Mouse (Mus musculus): Measurements from ENCODE around the gene Bcl2l1. TPM values are rescaled to one million over a fixed set of nuclear protein-coding genes. Genes with fewer than 3 reads are reported as not detected.

Bcl2l1 gene
- 69.8 and 75.7 TPM in 2 replicates for polyA plus RNA-seq (2015; fragmentation: Nextera tagmentation; extraction: Ambion mirVana)

DNA sequence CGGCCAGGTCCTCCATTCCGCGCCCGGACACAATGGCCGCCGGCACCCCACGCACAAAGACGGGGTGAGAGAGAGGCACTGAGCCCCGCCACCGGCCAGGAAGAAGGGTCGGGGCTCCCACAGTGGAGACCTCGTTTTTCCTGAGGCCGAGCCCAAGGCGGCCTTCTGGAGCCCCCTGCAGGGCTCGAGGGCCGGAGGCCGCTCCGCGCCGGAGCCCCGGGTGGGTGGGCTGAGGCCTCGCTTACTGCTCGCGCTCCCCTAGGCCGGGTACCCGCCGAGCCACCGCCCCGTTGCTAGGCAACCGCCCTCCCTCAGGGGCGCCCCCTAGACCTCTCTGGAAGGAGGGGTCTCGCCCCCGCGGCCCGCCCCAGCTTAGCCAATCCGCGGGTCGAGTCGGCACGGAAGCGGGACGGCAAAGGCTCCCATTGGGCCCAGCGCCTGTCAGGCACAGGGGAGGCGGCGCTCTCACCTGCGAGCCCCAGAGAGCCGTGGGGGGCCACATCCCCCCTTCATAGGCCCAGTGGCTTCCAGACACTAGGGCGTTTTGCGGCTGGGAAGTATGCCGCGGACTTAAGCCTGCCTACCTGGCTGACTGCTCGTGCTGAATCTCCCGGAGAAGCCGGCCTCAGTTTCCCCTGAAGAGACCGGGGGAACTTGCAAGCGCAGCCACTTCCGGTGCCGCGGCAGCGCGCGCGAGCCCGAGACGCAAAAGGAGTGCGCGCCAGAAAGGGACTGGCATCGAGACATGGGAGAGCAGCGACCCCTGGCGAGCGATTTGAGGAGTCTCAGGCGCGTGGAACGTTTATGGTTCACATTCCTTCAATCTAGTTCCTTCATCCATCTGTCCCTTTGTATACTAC, at the start of gene Bcl2l1:
TSS of gene Bcl2l1 (minus strand) at position 710 of the 860 bp plus-strand sequence.
- Histone ChIP-seq H3K4me3 (replicated peaks) (peak within 1 kb of the TSS; percentile 80), H3K9me3 (no peaks in the 10 kb centered on the region), H3K9ac (peak within 1 kb of the TSS; percentile 91), H3K4me2 (peak within 1 kb of the TSS; percentile 77), H3K4me1 (peaks cover 29% of the 10 kb centered on the region), H3K27ac (peak within 1 kb of the TSS; percentile 98), H3K36me3 (no peaks in the 10 kb centered on the region), H3K27me3 (replicated peaks) (no peaks in the 10 kb centered on the region)
- under 1% methylated on average over 71 of the region's 74 CpGs for WGBS
- ATAC-seq (ENCODE audit: insufficient read depth, low FRiP score, low read depth), result peak; percentile 95

DNA sequence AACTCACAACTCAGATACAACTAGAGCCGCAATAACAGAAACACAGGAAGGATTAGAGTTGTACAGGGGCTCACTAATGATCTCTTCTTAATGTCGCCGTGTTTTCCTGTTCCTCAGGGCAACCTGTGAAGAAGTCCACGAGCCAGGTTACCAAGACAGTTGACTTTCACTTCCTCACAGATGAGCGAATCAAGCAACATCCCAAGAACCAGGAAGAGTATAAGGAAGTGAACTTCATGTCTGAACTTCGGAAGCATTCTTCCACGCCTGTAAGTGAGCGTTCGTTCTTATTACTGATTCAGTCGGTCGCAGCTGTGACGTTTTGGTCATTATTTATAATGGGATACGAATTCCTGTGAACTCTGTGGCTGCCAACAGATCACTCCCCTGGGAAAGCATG, 49.4 kb upstream of the Bcl2l1 start:
- Histone ChIP-seq H3K4me1 (no peaks in the 10 kb centered on the region), H3K27me3 (replicated peaks) (no peaks in the 10 kb centered on the region), H3K9me3 (no peaks in the 10 kb centered on the region), H3K9ac (no peak overlapping the region), H3K27ac (no peak overlapping the region), H3K4me3 (replicated peaks) (no peak overlapping the region), H3K36me3 (peaks cover 60% of the 10 kb centered on the region), H3K4me2 (no peak overlapping the region)
- WGBS, result 87% methylated on average over 13 of the region's 13 CpGs
- ATAC-seq (ENCODE audit: insufficient read depth, low FRiP score, low read depth), result no peak

DNA sequence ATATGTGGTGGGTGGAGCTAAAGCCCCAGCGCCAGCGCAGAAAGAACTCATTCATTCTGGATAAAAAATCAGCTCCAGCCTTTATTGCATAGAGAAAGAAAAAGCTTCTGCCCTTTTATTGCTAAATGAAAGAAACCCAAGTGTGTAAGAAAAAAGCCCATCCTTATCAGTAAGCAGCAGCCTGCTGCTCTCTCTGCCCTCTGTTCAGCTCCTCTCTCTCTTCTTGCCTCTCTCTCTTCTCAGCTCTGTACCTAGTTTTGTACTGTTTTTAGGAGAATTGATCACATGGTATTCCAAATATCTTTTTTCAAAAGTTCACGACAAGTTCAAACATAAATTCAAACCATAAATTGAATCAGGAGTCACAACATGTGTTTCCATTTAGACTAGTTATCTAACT, 46.7 kb upstream of the Bcl2l1 start:
- Histone ChIP-seq H3K36me3 (peaks cover 49% of the 10 kb centered on the region), H3K27ac (no peak overlapping the region), H3K9me3 (no peaks in the 10 kb centered on the region), H3K4me3 (replicated peaks) (no peak overlapping the region), H3K4me2 (no peak overlapping the region), H3K4me1 (no peaks in the 10 kb centered on the region), H3K27me3 (replicated peaks) (no peaks in the 10 kb centered on the region), H3K9ac (no peak overlapping the region)
- 90% methylated on average over 3 of the region's 3 CpGs for WGBS
- no peak for ATAC-seq (ENCODE audit: insufficient read depth, low FRiP score, low read depth)

DNA sequence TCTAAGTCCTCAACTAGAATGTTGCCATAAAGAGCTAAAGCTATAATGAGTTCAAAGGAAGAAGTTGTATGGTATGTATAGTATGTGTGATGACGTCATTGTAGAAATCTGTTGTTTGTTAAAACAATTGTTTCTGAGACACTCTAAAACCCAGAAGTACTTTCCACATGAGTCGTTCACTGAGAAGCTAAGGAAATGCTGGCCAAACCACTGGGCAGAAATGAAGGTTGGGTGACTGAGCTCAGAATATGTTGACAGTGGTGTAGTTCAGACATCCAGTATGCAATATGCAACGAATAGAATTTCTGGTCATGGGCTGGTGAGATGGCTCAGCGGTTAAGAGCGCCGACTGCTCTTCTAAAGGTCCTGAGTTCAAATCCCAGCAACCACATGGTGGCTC, 31.8 kb upstream of the Bcl2l1 start:
- Histone ChIP-seq H3K4me1 (no peaks in the 10 kb centered on the region), H3K4me2 (no peak overlapping the region), H3K27me3 (replicated peaks) (no peaks in the 10 kb centered on the region), H3K36me3 (peaks cover 11% of the 10 kb centered on the region), H3K9ac (no peak overlapping the region), H3K27ac (no peak overlapping the region), H3K9me3 (no peaks in the 10 kb centered on the region), H3K4me3 (replicated peaks) (no peak overlapping the region)
- WGBS, result 92% methylated on average over 6 of the region's 6 CpGs
- ATAC-seq (ENCODE audit: insufficient read depth, low FRiP score, low read depth), result no peak

DNA sequence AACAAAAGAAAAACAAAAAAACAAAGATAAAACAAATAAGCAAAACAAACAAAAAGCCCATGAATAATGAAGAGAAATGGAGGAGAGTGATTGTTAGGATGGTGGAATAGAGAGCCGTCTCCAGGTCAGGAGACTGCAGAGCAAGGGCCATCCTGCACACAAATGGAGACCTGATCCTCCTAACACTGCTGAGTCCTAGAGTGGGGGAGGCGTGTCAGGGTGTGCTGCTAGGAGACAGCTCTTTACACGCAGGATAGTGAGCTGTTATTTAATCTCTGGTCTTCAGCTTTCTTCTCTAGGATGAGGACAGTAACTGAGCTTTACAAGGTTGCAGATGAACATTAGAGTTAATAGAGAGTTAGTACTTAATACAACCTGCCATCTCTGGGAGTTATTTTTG, 31.1 kb upstream of the Bcl2l1 start:
- no peak for ATAC-seq (ENCODE audit: insufficient read depth, low FRiP score, low read depth)
- Histone ChIP-seq H3K9me3 (no peaks in the 10 kb centered on the region), H3K27ac (no peak overlapping the region), H3K4me3 (replicated peaks) (no peak overlapping the region), H3K4me2 (no peak overlapping the region), H3K4me1 (no peaks in the 10 kb centered on the region), H3K27me3 (replicated peaks) (no peaks in the 10 kb centered on the region), H3K36me3 (peaks cover 7% of the 10 kb centered on the region), H3K9ac (no peak overlapping the region)
- WGBS, result 75% methylated on average over 3 of the region's 3 CpGs

DNA sequence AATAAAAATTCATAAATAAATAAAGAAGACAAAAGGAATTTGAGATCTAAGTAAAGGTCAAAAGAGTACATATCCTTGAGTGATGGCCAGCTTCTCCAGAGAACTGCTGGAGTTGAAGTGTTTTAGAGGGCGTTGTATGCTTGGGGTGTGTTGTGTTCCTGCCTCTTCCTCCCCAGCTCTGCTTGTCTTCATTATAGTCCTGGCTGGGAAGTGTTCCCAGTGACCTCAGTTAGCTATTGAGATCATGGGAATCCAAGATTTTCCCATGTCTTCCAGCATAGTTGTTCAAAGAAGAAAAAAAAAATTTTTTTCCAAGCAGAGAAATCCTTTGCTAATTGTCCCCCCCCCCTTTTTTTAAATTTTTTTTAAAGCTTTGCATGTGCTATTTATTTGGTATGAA, 30.4 kb upstream of the Bcl2l1 start:
- no peaks in the 10 kb centered on the region for H3K4me1 ChIP-seq

DNA sequence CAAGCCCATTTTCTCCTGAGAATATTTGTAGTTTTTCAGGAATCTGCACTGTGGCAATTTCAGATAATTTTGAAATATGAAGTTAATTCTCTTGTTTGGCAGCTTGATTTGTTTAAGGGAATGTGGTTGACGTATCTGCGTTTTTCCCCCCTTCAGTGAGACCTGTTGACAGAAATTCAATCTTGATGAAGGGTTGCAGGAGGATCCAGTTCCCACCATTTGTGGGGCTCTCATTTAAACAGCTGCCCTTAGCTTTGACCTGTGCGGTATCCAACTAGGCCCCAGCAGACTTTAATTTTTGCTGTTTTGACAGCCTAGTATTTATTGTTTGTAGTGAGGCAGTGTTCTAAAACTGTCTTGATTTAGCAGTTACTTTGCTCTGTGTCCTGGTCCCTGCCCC, 28.0 kb upstream of the Bcl2l1 start:
- Histone ChIP-seq H3K36me3 (peaks cover 12% of the 10 kb centered on the region; the same call in 1 of the 2 replicates), H3K27me3 (replicated peaks) (no peaks in the 10 kb centered on the region), H3K9ac (no peak overlapping the region), H3K9me3 (no peaks in the 10 kb centered on the region), H3K4me2 (no peak overlapping the region), H3K4me3 (replicated peaks) (no peak overlapping the region), H3K4me1 (no peaks in the 10 kb centered on the region), H3K27ac (no peak overlapping the region)
- 64% methylated on average over 3 of the region's 3 CpGs for WGBS
- no peak for ATAC-seq (ENCODE audit: insufficient read depth, low FRiP score, low read depth)

More for the DNA sequence above, 30.4 kb upstream of the Bcl2l1 start:
- WGBS, result 91% methylated on average over 1 of the region's 1 CpGs
- Histone ChIP-seq H3K9me3 (no peaks in the 10 kb centered on the region), H3K36me3 (peaks cover 8% of the 10 kb centered on the region; the same call in 1 of the 2 replicates), H3K27me3 (replicated peaks) (no peaks in the 10 kb centered on the region), H3K27ac (no peak overlapping the region), H3K4me2 (no peak overlapping the region), H3K4me3 (replicated peaks) (no peak overlapping the region), H3K9ac (no peak overlapping the region)
- ATAC-seq (ENCODE audit: insufficient read depth, low FRiP score, low read depth), result no peak

DNA sequence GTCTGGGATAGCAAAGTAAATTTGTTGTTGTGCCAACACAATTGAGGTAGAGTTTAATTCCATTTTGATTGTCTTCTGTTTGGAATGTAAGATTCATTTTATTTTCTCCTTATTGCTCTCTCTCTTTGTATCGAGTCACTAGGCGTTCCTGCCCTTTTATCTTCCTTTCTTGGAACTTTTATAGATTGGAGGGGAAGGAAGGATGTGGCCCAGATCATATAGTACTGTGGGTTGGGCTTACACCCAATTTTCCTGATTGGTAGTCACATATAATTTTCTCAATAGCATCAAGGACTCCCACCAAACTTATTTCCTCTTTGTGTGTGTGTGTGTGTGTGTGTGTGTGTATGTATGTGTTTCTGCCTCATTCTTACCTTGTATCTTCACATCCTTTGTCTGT, 16.9 kb upstream of the Bcl2l1 start:
- Histone ChIP-seq H3K9me3 (no peaks in the 10 kb centered on the region), H3K4me1 (no peaks in the 10 kb centered on the region), H3K27me3 (replicated peaks) (no peaks in the 10 kb centered on the region), H3K4me3 (replicated peaks) (peak overlapping the region; percentile 89), H3K36me3 (peaks cover 12% of the 10 kb centered on the region; the same call in 1 of the 2 replicates), H3K27ac (peak overlapping the region; percentile 82), H3K9ac (peak overlapping the region; percentile 69), H3K4me2 (peak overlapping the region; percentile 66)
- ATAC-seq (ENCODE audit: insufficient read depth, low FRiP score, low read depth), result no peak
- WGBS, result 8% methylated on average over 2 of the region's 2 CpGs

DNA sequence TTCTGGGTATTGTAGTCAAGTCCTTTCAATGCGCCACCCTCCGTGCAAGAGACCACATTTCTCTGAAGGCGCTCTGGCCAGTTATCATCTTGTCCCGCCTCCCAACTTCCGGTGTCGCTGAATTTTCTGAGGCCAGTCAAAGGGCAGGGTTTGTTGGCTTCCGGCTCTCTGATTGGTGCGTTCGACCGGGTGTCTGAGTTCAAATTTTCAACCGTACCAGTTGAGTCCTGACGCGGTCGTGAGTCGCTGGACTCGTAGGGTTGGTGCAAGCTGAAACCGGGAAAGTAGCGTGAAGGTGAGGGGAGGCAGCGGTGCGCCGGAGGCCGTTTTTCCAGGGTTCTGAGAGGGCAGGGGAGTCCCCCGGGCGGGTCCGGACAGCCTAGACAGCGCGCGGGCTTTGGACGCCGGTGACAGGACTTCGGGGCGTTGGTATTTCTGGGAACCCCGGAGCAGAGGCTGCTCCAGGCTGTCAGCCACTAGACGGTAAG, 16.3 kb upstream of the Bcl2l1 start, which contains the start of gene Tpx2:
TSS of gene Tpx2 (plus strand) at position 150 of the 488 bp plus-strand sequence.
- no peaks in the 10 kb centered on the region for H3K27me3 ChIP-seq (replicated peaks)
- WGBS, result under 1% methylated on average over 34 of the region's 34 CpGs
- H3K4me1 ChIP-seq, result no peaks in the 10 kb centered on the region
- peak within 1 kb of the TSS; percentile 66 for H3K4me2 ChIP-seq
- H3K4me3 ChIP-seq (replicated peaks), result peak within 1 kb of the TSS; percentile 89
- H3K36me3 ChIP-seq, result peaks cover 9% of the 10 kb centered on the region; the same call in 1 of the 2 replicates
- peak within 1 kb of the TSS; percentile 69 for H3K9ac ChIP-seq
- no peaks in the 10 kb centered on the region for H3K9me3 ChIP-seq
- H3K27ac ChIP-seq, result peak within 1 kb of the TSS; percentile 82
- ATAC-seq (ENCODE audit: insufficient read depth, low FRiP score, low read depth), result peak; percentile 98

DNA sequence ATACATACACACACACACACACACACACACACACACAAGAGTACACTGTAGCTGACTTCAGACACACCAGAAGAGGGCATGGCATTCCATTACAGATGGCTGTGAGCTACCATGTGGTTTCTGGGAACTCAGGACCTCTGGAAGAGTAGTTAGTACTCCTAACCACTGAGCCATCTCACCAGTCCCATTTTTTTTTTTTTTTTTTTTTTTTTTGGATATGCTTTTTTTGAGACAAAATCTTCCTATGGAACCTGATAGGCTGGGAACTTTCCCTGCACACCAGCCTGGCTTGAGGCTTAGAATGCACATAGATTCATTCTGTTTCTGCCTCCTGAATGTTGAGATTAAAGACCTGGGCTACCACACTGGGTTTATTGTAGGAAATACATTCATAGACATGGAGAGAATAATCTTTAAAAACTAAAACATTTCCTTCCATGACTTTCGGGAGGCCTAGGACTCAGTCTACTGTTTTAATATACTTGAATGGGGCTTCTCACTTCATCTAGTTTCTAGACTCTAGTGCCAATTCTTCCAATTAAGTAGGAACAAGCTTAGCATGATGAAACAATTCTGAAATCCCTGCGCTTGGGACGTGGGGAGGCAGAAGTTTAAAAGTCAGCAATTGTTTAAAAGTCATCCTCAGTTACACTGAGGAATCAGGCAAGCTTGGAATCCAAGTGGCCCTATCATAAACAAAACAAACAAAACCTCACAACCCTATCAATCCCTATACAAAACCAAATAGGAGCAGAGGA, 15.7 kb upstream of the Bcl2l1 start:
- Histone ChIP-seq H3K9ac (no peak overlapping the region), H3K27me3 (replicated peaks) (no peaks in the 10 kb centered on the region), H3K4me2 (peak overlapping the region; percentile 45), H3K9me3 (no peaks in the 10 kb centered on the region), H3K27ac (no peak overlapping the region), H3K4me1 (no peaks in the 10 kb centered on the region), H3K36me3 (peaks cover 3% of the 10 kb centered on the region; the same call in 1 of the 2 replicates), H3K4me3 (replicated peaks) (peak overlapping the region; percentile 89)
- 16% methylated on average over 3 of the region's 3 CpGs for WGBS
- no peak for ATAC-seq (ENCODE audit: insufficient read depth, low FRiP score, low read depth)

DNA sequence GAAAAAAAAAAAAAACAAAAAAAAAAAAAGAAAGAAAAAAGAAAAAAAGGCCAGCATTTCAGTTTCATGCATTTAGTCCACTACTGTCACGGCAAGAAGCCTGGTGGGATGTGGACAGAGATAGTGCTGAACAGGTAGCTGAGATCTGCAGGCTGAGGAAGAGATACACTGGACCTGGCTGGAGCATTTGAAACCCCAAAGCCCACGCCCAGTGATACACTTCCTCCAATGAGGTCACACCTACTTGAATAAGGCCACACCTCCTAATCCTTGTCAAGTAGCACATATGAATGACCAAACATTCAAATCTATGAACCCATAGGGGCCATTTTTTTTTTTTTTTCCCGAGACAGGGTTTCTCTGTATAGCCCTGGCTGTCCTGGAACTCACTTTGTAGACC, 11.2 kb upstream of the Bcl2l1 start:
- no peaks in the 10 kb centered on the region for H3K9me3 ChIP-seq
- no peaks in the 10 kb centered on the region for H3K36me3 ChIP-seq
- H3K9ac ChIP-seq, result no peak overlapping the region
- WGBS, result 83% methylated on average over 3 of the region's 3 CpGs
- no peak for ATAC-seq (ENCODE audit: insufficient read depth, low FRiP score, low read depth)
- no peaks in the 10 kb centered on the region for H3K4me1 ChIP-seq
- H3K4me2 ChIP-seq, result no peak overlapping the region
- no peaks in the 10 kb centered on the region for H3K27me3 ChIP-seq (replicated peaks)
- no peak overlapping the region for H3K4me3 ChIP-seq (replicated peaks)
- no peak overlapping the region for H3K27ac ChIP-seq

DNA sequence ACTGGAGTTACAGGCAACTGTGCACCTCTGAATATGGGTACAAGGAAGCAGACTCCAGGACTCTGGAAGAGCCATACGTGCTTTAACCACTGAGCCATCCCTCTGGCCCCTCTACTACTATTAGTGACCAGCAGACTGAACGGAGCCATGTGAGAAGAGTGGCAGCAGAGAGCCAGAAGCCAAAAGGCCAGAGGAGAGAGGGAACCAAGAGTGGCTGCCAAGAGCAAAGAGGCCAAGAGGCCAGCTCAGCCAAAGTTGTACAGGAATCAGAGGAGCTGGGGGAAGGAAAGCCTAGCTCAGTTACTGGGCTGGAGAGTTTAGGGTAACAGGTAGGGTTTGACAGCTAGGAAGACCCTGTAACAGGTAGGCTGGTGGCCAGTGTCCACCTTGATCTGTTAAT, 7.7 kb upstream of the Bcl2l1 start:
- Histone ChIP-seq H3K9me3 (no peaks in the 10 kb centered on the region), H3K27ac (no peak overlapping the region), H3K4me1 (no peaks in the 10 kb centered on the region), H3K9ac (no peak overlapping the region), H3K27me3 (replicated peaks) (no peaks in the 10 kb centered on the region), H3K4me2 (no peak overlapping the region), H3K4me3 (replicated peaks) (no peak overlapping the region), H3K36me3 (no peaks in the 10 kb centered on the region)
- ATAC-seq (ENCODE audit: insufficient read depth, low FRiP score, low read depth), result no peak
- 71% methylated on average over 2 of the region's 2 CpGs for whole genome bisulfite sequencing
